Mouse (Mus musculus) lung, adult 2 months (tissue): ENCODE results near the gene D330020A13Rik.

Source experiments
- CTCF ChIP-seq: fragments of 200-500 bp; IDR thresholded peaks from 2 replicates; pipeline ENCODE4 v1.5.1; 2011; ENCODE audit warnings: mild to moderate bottlenecking, low read length, control low read depth; ENCODE audit not compliant: insufficient read depth
- POLR2A ChIP-seq: fragments of 200-500 bp; IDR thresholded peaks from 2 replicates; pipeline ENCODE4 v1.6.1; 2011; ENCODE audit warnings: low read depth, mild to moderate bottlenecking, control low read depth, low read length, borderline replicate concordance; ENCODE audit errors: extremely low read depth

DNA sequence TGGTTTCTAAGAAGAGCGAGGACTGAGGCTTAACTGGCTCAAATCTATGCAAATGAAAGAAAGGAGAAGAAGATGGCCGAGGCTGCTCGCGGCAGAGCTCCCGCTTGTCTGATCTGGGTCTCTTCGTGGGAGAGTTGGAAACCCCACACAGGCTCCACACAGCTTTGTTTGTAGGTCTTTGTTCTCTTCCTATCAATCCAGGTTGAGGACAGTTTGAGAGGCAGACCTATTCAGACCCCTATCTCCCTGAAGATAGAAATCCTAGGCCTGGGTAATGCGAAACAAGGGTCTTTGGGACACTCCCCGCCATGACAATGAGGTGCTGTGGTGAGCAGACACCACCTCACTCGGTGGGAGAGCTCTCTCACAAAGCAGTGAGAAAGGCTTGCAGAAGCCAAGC, 34.7 kb upstream of the D330020A13Rik start:
- TF ChIP-seq POLR2A: no peak
- no peak for TF ChIP-seq CTCF
